Mouse (Mus musculus): ENCODE measurements at regions not wholly inside any gene's neighbourhood (a gene's known extent, or its start where the extent isn't known, plus 50 kb on each side); places are given as distances from the start of the nearest gene placed in this dataset.

GRCm38 (mm10) chr15:8885585-8885984, 82.2 kb upstream of the Ranbp3l start:
- TF ChIP-seq GATA1 (IDR thresholded peaks at IDR 0.05; ENCODE audit: borderline replicate concordance, low read length) (no peak), FLI1 (IDR thresholded peaks at IDR 0.05; ENCODE audit: low read length) (no peak)

Measured in megakaryocyte, embryonic 14.5 days (primary cell).